12 mouse cellular contexts compared by ENCODE assay signal in the genomic region with DNA sequence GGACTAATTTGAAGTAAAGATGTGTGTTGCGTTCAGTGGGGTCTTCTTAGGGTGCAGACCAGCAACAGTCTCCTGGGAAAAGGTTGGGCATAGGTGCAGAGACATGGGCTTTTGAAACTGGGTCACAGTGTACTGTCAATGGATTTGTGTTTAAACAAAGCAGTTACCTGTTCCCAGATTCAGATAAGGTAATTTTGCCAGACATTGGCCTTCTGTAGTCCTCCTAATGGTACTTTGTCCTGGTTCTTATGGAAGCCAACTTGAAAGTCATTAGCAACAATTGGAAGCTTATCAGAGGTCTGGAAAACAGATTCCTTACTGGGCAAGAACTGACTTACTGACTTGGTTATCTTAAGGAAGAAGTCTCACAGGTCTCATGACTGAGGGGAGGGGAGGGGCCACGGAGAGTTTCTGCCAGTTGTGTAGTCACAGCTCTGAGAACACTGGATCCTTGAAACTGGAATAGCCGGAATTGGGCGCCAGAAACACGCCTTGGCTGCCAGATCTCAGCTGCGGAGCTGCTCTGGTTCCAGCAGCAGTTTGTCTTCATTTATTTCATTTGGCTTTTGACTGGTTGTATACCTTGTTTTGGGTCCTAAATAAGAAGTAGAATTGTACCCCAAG. TPM values are rescaled to one million over a fixed set of nuclear protein-coding genes. Genes with fewer than 3 reads are reported as not detected.
DNase-seq lines count a peak whose midpoint lies in the region; ATAC-seq and TF ChIP-seq lines count a peak whose summit lies in the region.
"Had no signal": no experiment of that assay in that cellular context is flagged by ENCODE, and none has a peak within 500 bp of the region (broad histone marks: within the 10 kb centered on the region; RNA-seq: fewer than 3 reads in every experiment).

No protein-coding gene starts in this region.

- H3K27me3 ChIP-seq in liver, postnatal 0 days (ENCODE audit: insufficient read depth, low read length): no peaks in the 10 kb centered on the region
- H3K27me3 ChIP-seq in stomach, embryonic 16.5 days (ENCODE audit: control insufficient read depth, insufficient read depth, low read length): no peaks in the 10 kb centered on the region
- H3K27me3 ChIP-seq: neural tube, embryonic 13.5 days had no signal

- intact Hi-C loops in heart, postnatal 36 days (cut with DNase I): no loop called here

- WGBS in liver, postnatal 0 days (ENCODE audit: insufficient replicate concordance): 80% methylated on average over 6 of the region's 6 CpGs
- 77% methylated on average over 6 of the region's 6 CpGs for WGBS in stomach, embryonic 16.5 days

- H3K9ac ChIP-seq in liver, postnatal 0 days (replicated peaks): no peak overlapping the region
- no peak overlapping the region for H3K9ac ChIP-seq in stomach, embryonic 16.5 days (ENCODE audit: low read length)
- H3K9ac ChIP-seq: neural tube, embryonic 13.5 days had no signal

- no peak for TF ChIP-seq EP300 in liver, postnatal 0 days (IDR thresholded peaks at IDR 0.05; ENCODE audit: low read depth)

- no peak for DNase-seq in liver, postnatal 0 days
- DNase-seq in liver: no peak
- peak; percentile 48 for DNase-seq in gastrocnemius, postnatal 10 days
- DNase-seq in heart, postnatal 36 days: peak; percentile 41 to 56
- DNase-seq in spleen, postnatal 4 days (ENCODE audit: low spot score in 2 of 2): no peak
- DNase-seq: cerebellum, postnatal 25 days; thymus, postnatal 25 days had no signal

- H3K36me3 ChIP-seq in liver, postnatal 0 days (replicated peaks; ENCODE audit: insufficient read depth, low read length): peaks cover 24% of the 10 kb centered on the region
- H3K36me3 ChIP-seq in stomach, embryonic 16.5 days (ENCODE audit: control insufficient read depth, insufficient read depth, low read length): peaks cover 39% of the 10 kb centered on the region

- TF ChIP-seq CTCF in liver, postnatal 0 days (IDR thresholded peaks at IDR 0.05; ENCODE audit: low read depth): no peak

- no peaks in the 10 kb centered on the region for H3K9me3 ChIP-seq in liver, postnatal 0 days (ENCODE audit: low read length)
- H3K9me3 ChIP-seq in stomach, embryonic 16.5 days (replicated peaks; ENCODE audit: control insufficient read depth, low read length): no peaks in the 10 kb centered on the region
- H3K9me3 ChIP-seq: neural tube, embryonic 13.5 days had no signal

- ATAC-seq in liver, postnatal 0 days: peak; percentile 63; the same call in 1 of the 2 replicates
- no peak for ATAC-seq in stomach, embryonic 16.5 days (ENCODE audit: insufficient read depth, low FRiP score)
- ATAC-seq in inflammation-experienced regulatory T-cells, adult 6 months: no peak

- peaks cover 12% of the 10 kb centered on the region for H3K4me1 ChIP-seq in liver, postnatal 0 days (ENCODE audit: insufficient read depth)
- peaks cover 10% of the 10 kb centered on the region; the same call in 1 of the 2 replicates for H3K4me1 ChIP-seq in stomach, embryonic 16.5 days (ENCODE audit: control insufficient read depth, insufficient read depth, low read length)

- no peak overlapping the region for H3K4me2 ChIP-seq in liver, postnatal 0 days (ENCODE audit: low read depth, low read length)
- H3K4me2 ChIP-seq in stomach, embryonic 16.5 days (ENCODE audit: low read depth, low read length): no peak overlapping the region
- H3K4me2 ChIP-seq: neural tube, embryonic 13.5 days had no signal

- no peak overlapping the region for H3K4me3 ChIP-seq in liver, postnatal 0 days (ENCODE audit: low read depth, low read length)
- H3K4me3 ChIP-seq in stomach, embryonic 16.5 days (replicated peaks; ENCODE audit: low read length): no peak overlapping the region
- H3K4me3 ChIP-seq: neural tube, embryonic 13.5 days had no signal

- H3K27ac ChIP-seq in liver, postnatal 0 days (ENCODE audit: low read depth): peak overlapping the region; percentile 68
- H3K27ac ChIP-seq in stomach, embryonic 16.5 days (ENCODE audit: low read length): peak overlapping the region; percentile 44; the same call in 1 of the 2 replicates
- H3K27ac ChIP-seq: neural tube, embryonic 13.5 days had no signal

RNA-seq across cellular contexts. Expression of a gene that starts 7.5 kb away (rescaled TPM):
- polyA plus RNA-seq in liver, postnatal 0 days (2015; fragmentation: Nextera tagmentation; extraction: Ambion mirVana): 7.9 and 10.6 TPM in 2 replicates
- 10 to 100 TPM; 48.4 to 52.6 TPM for total RNA-seq in gastrocnemius, postnatal 10 days (2021)
- total RNA-seq in heart, postnatal 36 days (2021): 10 to 100 TPM; 40.3 to 40.9 TPM
- 36.0 and 40.1 TPM in 2 replicates for polyA plus RNA-seq in stomach, embryonic 16.5 days (2015; fragmentation: Nextera tagmentation; extraction: Ambion mirVana)
- 10 to 100 TPM; 19.9 to 22.3 (median 20.6) TPM for polyA plus RNA-seq in inflammation-experienced regulatory T-cells, adult 6 months (2017; shearing (Covaris generic))

RNA-seq across cellular contexts. Expression of a gene that starts 17.8 kb away (rescaled TPM):
- not detected in 2 replicates for polyA plus RNA-seq in liver, postnatal 0 days (2015; fragmentation: Nextera tagmentation; extraction: Ambion mirVana)
- total RNA-seq in gastrocnemius, postnatal 10 days (2021): under 1 TPM; 0.14 to 0.16 TPM
- not detected for total RNA-seq in heart, postnatal 36 days (2021)
- not detected in 2 replicates for polyA plus RNA-seq in stomach, embryonic 16.5 days (2015; fragmentation: Nextera tagmentation; extraction: Ambion mirVana)
- polyA plus RNA-seq in inflammation-experienced regulatory T-cells, adult 6 months (2017; shearing (Covaris generic)): not detected
- total RNA-seq: hematopoietic stem cell, adult 5-6 weeks had no signal
- polyA plus RNA-seq: kidney, embryonic 16.5 days; neural tube, embryonic 13.5 days had no signal

Comparison
In these comparisons a context has a peak if more than half of its experiments do, and no peak if none do; other contexts are left out.
1. DNase-seq: peak in gastrocnemius, postnatal 10 days (single experiment) and heart, postnatal 36 days (2 of 2); none in liver, postnatal 0 days (single experiment), liver (single experiment) and spleen, postnatal 4 days (0 of 2).